10 mouse cellular contexts compared by ENCODE assay signal in genomic region chr16:42255693-42256092, GRCm38 (mm10).
DNase-seq lines count a peak whose midpoint lies in the region; ATAC-seq and TF ChIP-seq lines count a peak whose summit lies in the region.
"Had no signal": no experiment of that assay in that cellular context is flagged by ENCODE, and none has a peak within 500 bp of the region (broad histone marks: within the 10 kb centered on the region; RNA-seq: fewer than 3 reads in every experiment).

No protein-coding gene starts in this region.

- ATAC-seq in kidney, embryonic 15.5 days (replicated peaks; ENCODE audit: low FRiP score): no peak

- no peak overlapping the region for H3K4me2 ChIP-seq in kidney, embryonic 15.5 days

- no peaks in the 10 kb centered on the region for H3K4me1 ChIP-seq in kidney, embryonic 15.5 days
- no peaks in the 10 kb centered on the region; the same call in 1 of the 2 replicates for H3K4me1 ChIP-seq in cortical plate, adult 2 months (ENCODE audit: control insufficient read depth, insufficient read depth, low read length)

- H3K9me3 ChIP-seq in kidney, embryonic 15.5 days (replicated peaks): no peaks in the 10 kb centered on the region

- H3K9ac ChIP-seq in kidney, embryonic 15.5 days: no peak overlapping the region
- H3K9ac ChIP-seq: liver, embryonic 14.5 days had no signal

- no peak for TF ChIP-seq POLR2A in cortical plate, adult 2 months (IDR thresholded peaks at IDR 0.05; ENCODE audit: extremely low read depth, insufficient read depth, low read length)

- TF ChIP-seq CTCF in cortical plate, adult 2 months (IDR thresholded peaks at IDR 0.05; ENCODE audit: extremely low read depth, insufficient read depth, low read length): no peak

- H3K27ac ChIP-seq in kidney, embryonic 15.5 days: no peak overlapping the region
- no peak overlapping the region for H3K27ac ChIP-seq in cortical plate, adult 2 months (ENCODE audit: insufficient read depth, low read length)
- H3K27ac ChIP-seq: liver, embryonic 14.5 days had no signal

- H3K4me3 ChIP-seq in kidney, embryonic 15.5 days (replicated peaks): no peak overlapping the region
- peak overlapping the region; percentile 5 for H3K4me3 ChIP-seq in cortical plate, adult 2 months (ENCODE audit: insufficient read depth, low read length)

- intact Hi-C loops in heart, postnatal 14 days (cut with DNase I): no loop called here

- peak; percentile 18 for DNase-seq in kidney, postnatal 10 days
- DNase-seq in layer of hippocampus, postnatal 10 days (ENCODE audit: low spot score in 2 of 2): peak; percentile 77 to 79
- DNase-seq in retina, embryonic 14.5 days (ENCODE audit: low spot score): peak; percentile 62
- no peak for DNase-seq in T-cell, adult 2 months (ENCODE audit: low spot score)
- DNase-seq in urinary bladder, adult 18-20 months (ENCODE audit: low spot score in 2 of 2): no peak
- no peak for DNase-seq in heart, postnatal 14 days

- 88% methylated on average over 11 of the region's 11 CpGs for WGBS in kidney, embryonic 15.5 days

- H3K36me3 ChIP-seq in kidney, embryonic 15.5 days: no peaks in the 10 kb centered on the region
- H3K36me3 ChIP-seq: G1E had no signal

- no peaks in the 10 kb centered on the region for H3K27me3 ChIP-seq in kidney, embryonic 15.5 days

Comparison
In these comparisons a context has a peak if more than half of its experiments do, and no peak if none do; other contexts are left out.
1. DNase-seq: peak in kidney, postnatal 10 days (single experiment), layer of hippocampus, postnatal 10 days (2 of 2) and retina, embryonic 14.5 days (single experiment); none in T-cell, adult 2 months (single experiment), urinary bladder, adult 18-20 months (0 of 2) and heart, postnatal 14 days (0 of 2).